Mouse (Mus musculus) olfactory bulb, adult 2 months (tissue): ENCODE data around the gene Slc15a5. TPM values are rescaled to one million over a fixed set of nuclear protein-coding genes. Genes with fewer than 3 reads are reported as not detected.
"Not testable (repeated sequence)": the region's sequence is repeated elsewhere in the genome, so short reads cannot be mapped to it uniquely, and the experiment has no call there.

Source experiments
- H3K27ac ChIP-seq: fragments of 200-500 bp; 2 replicates; pipeline ENCODE4 v1.5.1; 2012; ENCODE audit warnings: low read depth, low read length; ENCODE audit not compliant: insufficient read depth
- H3K4me1 ChIP-seq: fragments of 200-500 bp; 2 replicates; pipeline ENCODE4 v1.6.1; 2012; ENCODE audit warnings: low read length; ENCODE audit not compliant: control insufficient read depth, insufficient read depth
- H3K4me3 ChIP-seq: fragments of 200-500 bp; 2 replicates; pipeline ENCODE4 v1.5.1; 2012; ENCODE audit warnings: mild to moderate bottlenecking, low read depth, low read length, moderate library complexity; ENCODE audit not compliant: insufficient read depth
- CTCF ChIP-seq: fragments of 200-500 bp; IDR thresholded peaks from 2 replicates; pipeline ENCODE4 v1.5.1; 2012; ENCODE audit warnings: low read depth, mild to moderate bottlenecking, low read length, moderate library complexity; ENCODE audit not compliant: insufficient read depth
- POLR2A ChIP-seq: fragments of 200-500 bp; IDR thresholded peaks from 2 replicates; pipeline ENCODE4 v1.6.1; 2012; ENCODE audit warnings: mild to moderate bottlenecking, low read depth, low read length, moderate library complexity; ENCODE audit not compliant: insufficient read depth
- WGBS: fragments of 180-500 bp; shearing (Covaris S2); methylation state at CpG from one replicate; pipeline ENCODE4 v1.1.7; 2018; 5-methylcytosine and 5-hydroxymethylcytosine counted together
- polyA plus RNA-seq: library from polyadenylated mRNA; stranded (reverse); fragments of >200 nt; gene quantifications from 2 replicates; pipeline ENCODE4 v1.2.4, GENCODE M21; 2012; ENCODE audit warnings: low replicate concordance; ENCODE audit not compliant: missing spikeins, insufficient read depth, insufficient read length

Slc15a5 gene
- polyA plus RNA-seq, 1 experiment: not detected

DNA sequence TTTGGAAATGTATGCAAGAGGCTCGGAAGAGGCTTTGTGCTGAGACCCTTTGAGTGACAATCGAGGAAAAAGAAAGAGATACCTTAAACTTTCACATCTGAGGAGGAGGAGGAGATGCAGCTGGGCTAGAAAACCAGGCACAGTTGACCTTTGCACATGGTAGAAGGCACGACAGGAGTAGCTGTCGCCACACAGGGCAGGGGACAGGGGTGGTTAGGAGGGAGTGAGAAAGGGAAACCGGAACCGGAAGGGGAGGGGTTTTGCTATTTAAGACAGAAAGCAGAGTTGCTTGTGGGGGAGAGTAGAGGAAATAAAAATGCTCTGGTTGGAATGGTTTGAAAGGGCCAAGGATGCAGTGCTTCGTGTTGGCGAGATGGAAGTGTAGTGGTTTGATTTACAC lies 9.4 kb upstream of the Slc15a5 start:
- H3K4me3 ChIP-seq: no peak overlapping the region
- WGBS: 87% methylated on average over 8 of the region's 8 CpGs
- H3K4me1 ChIP-seq: no peaks in the 10 kb centered on the region
- no peak overlapping the region for H3K27ac ChIP-seq
- TF ChIP-seq CTCF: no peak
- no peak for TF ChIP-seq POLR2A

DNA sequence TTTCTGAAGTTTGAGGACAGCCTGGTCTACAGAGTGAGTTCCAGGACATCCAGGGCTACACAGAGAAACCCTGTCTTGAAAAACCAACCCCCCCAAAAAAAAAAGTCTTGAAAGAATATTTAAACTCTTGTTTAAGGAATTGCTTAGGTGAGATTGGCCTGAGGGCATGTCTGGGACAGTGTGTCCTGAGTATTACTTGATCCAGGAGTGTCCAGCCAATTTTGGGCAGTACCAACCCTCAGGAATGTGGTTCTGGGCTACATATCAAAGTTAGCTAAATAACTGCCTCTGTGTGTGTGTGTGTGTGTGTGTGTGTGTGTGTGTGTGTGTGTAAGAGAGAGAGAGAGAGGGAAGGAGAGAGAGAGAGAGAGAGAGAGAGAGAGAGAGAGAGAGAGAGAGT lies 6.7 kb upstream of the Slc15a5 start:
- not testable (repeated sequence) for H3K4me3 ChIP-seq, H3K4me1 ChIP-seq, H3K27ac ChIP-seq

DNA sequence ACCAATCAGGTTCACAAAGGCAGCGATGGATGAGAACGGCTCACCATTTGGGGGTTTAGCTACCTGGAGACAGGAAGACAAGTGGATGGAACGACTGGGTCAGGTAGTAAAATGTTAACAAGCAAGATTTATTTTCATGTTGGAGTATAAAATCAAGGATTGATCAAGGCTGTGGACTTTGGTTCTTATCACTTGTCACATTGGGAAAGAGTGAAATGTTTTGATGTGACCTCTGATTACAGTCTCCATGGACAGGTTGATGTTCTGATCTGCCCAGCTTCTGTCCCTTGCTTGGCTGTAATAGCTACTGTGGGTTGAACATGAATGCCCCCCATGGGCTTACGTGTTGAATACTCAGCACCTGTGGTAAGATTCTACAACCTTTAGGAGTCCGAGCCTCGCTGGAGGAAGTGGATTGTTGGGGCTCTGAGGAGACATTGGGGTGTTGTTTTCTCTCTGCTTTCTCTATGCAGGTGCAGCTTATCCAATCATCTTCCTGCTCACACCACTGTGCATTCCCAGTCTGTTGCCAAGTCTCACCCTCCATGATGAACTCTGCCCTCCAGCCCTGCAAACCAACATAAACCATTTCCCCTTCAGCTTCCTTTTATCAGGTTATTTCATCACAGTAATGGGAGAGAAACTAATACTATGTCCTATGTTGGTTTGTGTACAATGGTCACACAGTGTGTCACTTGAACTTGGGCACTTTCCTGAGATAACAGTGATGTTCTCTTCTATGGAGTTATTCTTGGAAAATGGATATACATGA lies 1.2 kb upstream of the Slc15a5 start:
- Histone ChIP-seq H3K27ac (no peak overlapping the region), H3K4me3 (no peak overlapping the region), H3K4me1 (no peaks in the 10 kb centered on the region)
- TF ChIP-seq CTCF (no peak), POLR2A (no peak)
- 90% methylated on average over 6 of the region's 6 CpGs for WGBS

DNA sequence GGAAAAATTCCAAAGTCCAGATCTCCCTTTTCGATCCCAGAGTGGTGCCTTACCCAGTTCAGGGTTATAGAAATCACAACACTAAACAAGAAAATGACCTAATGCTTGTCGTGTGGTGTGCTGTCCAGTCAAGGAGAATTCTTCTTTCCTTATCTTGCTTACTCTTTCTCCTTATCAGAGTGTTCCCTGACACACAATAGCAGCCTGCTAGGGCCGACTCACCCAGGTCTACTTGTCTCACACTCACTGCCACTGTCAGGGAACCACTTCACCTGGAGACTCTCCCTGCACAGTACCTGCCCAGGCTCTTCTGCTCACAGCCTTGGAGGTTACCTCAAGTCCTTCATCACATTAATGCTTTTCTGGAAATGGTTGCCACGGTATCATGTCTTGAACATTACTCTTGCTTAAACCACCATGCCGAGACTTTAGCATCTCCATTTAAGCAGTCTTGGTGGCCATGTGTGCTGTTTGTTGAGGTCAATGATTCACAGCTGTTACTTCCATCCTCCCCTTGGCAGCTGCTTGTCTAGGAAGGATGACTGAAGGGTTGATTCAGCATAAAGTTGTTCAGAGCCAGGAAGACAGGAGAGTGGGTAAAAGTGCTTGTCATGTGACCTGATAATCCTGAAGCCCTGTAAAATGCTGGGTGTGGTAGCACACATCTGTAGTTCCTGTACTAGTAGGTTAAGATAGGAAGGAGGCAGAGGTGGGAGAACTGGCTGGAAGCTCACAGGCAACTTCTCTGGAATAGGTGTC lies 1.9 kb downstream of the Slc15a5 start:
- WGBS: 85% methylated on average over 5 of the region's 5 CpGs
- no peak overlapping the region for H3K27ac ChIP-seq
- no peak overlapping the region for H3K4me3 ChIP-seq
- H3K4me1 ChIP-seq: no peaks in the 10 kb centered on the region
- TF ChIP-seq POLR2A: no peak

DNA sequence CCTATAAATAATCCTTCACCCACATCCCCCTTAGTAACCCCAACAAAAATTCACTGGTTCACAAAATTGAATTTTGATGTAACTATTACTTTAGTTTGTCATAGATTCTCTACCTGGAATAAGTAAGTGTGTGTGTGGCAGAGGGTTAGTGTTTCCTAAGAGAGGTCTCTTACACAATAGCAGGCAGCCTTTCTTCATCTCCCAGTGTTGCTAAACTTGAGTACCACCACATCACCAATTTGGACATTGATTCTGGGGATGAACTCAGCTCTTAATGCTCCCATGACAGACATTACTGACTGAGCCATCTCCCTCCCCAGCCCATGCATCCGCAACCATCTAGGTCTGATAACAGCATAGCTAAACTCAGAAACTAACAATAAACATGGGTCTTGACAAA lies 4.0 kb downstream of the Slc15a5 start:
- TF ChIP-seq POLR2A: no peak
- no peak overlapping the region for H3K27ac ChIP-seq
- no peaks in the 10 kb centered on the region for H3K4me1 ChIP-seq
- no peak overlapping the region for H3K4me3 ChIP-seq
- 90% methylated on average over 1 of the region's 1 CpGs for WGBS

DNA sequence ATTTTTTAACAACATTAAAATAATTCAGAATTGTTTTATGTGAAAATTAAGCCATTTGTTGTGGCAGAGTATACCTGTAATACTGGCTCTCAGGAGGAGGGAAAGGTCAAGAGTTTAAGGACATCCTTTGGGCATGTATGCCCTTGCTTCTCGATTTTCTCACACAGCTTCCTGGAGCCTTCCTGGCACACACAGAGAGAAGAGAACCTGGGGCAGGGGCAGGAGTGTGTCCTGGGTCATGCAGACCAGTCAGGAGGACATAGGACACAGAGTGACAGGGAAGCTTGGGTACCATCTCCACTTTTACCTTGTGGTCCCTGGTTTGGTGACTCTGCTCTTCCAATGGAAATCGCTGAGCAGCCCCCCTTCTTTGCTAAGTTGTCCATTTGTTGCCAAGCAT lies 6.2 kb downstream of the Slc15a5 start:
- no peak for TF ChIP-seq POLR2A
- TF ChIP-seq CTCF: no peak
- Histone ChIP-seq H3K4me3 (no peak overlapping the region), H3K4me1 (no peaks in the 10 kb centered on the region), H3K27ac (no peak overlapping the region)
- 92% methylated on average over 2 of the region's 2 CpGs for WGBS

DNA sequence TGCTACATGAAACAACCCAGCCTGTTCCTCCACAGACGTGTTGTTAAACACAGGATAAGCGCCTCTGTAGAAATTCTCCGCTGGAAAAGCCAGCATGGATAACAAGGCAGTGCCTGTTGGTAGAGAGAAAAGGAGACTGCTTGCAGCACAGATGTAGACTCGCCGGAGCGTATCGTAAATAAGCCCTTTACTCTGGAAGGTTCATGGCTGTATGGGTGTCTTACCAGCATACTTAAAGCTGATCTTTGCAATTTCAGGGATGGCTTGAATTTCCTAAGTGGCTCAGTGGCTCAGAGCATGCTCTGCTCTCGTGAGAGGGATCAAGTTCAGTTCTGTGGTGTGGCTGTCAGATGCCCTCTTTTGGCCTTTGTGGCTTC lies 6.8 kb downstream of the Slc15a5 start:
- WGBS: 73% methylated on average over 8 of the region's 8 CpGs
- TF ChIP-seq POLR2A (no peak), CTCF (no peak)

DNA sequence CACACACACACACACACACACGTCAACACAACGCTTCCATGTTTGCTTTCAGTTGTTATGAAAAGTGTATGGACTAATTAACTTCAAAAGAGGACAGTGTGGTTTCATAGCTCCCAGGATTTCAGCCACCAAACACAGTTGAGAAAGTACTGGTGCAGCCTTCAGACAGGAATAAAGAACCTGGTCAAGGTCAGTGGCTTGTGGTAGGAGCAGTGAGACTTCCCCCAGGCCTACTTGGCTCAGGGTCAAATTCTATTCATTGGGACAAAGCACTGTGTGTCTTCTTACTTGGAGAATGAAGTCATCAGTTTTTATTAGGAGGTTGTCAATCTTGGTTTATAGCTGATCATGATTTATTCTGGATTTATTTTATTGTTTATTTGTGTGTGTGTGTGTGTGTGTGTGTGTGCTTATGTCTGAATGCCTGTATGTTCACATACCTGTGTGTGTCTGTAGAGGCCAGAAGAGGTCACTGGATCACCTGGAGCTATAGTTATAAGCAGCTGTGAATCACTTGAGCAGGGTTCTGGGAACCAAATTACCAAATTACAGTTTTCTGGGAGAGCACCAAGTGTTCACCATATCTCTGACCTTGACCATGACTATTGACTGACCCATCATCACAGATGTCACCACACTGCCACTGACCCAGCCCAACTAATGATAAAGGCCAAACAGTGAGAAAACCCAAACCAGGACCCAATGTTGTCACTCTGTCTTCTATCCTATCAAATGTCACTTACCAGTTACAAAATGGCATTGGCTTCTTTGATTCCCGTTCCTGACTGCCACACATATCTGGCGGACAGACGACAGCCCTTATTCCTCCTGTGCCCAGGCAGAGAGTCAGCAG lies 7.4 kb downstream of the Slc15a5 start:
- TF ChIP-seq POLR2A (no peak), CTCF (no peak)
- no peak overlapping the region for H3K4me3 ChIP-seq
- WGBS: 83% methylated on average over 5 of the region's 5 CpGs
- H3K4me1 ChIP-seq: no peaks in the 10 kb centered on the region
- H3K27ac ChIP-seq: no peak overlapping the region

More for the DNA sequence above, 6.8 kb downstream of the Slc15a5 start:
- no peak overlapping the region for H3K4me3 ChIP-seq
- no peak overlapping the region for H3K27ac ChIP-seq
- H3K4me1 ChIP-seq: no peaks in the 10 kb centered on the region

DNA sequence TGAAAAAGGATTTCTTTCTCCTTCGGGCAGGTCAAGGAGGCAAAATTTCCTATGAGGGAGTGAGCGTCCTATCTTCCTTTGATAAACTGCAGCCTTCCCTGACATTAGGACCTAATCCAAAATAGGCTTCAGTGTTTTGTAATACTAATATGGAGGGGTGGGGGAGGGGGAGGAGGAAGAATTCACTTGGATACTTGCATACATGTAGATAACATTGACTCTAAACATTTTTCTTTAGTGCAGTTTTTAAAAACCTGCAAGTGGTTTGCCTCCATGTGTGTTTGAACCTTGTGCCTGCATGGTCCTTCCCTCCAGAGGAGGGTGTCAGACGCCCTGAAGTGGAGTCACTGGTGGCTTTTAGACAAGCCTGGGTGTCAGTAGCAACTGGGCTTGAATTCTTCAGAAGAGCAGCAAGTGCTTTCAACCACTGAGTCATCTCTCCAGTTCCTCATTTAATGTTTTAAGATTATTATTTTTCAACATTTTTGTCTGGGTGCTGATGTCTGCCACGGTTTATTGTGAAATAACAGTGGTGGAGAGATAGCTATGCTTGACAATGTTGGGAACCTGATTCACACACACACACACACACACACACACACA lies 8.1 kb downstream of the Slc15a5 start:
- Histone ChIP-seq H3K4me1 (no peaks in the 10 kb centered on the region), H3K27ac (no peak overlapping the region), H3K4me3 (no peak overlapping the region)
- TF ChIP-seq CTCF (no peak), POLR2A (no peak)
- WGBS: 63% methylated on average over 4 of the region's 4 CpGs
